Mouse (Mus musculus) right cerebral cortex, postnatal 4 days (tissue): ENCODE measurements around the gene Plxdc1.

ENCODE experiments used
- DNase-seq: peaks from one replicate; pipeline ENCODE4 v3.0.0-alpha.2; 2022

The Plxdc1 gene

DNA sequence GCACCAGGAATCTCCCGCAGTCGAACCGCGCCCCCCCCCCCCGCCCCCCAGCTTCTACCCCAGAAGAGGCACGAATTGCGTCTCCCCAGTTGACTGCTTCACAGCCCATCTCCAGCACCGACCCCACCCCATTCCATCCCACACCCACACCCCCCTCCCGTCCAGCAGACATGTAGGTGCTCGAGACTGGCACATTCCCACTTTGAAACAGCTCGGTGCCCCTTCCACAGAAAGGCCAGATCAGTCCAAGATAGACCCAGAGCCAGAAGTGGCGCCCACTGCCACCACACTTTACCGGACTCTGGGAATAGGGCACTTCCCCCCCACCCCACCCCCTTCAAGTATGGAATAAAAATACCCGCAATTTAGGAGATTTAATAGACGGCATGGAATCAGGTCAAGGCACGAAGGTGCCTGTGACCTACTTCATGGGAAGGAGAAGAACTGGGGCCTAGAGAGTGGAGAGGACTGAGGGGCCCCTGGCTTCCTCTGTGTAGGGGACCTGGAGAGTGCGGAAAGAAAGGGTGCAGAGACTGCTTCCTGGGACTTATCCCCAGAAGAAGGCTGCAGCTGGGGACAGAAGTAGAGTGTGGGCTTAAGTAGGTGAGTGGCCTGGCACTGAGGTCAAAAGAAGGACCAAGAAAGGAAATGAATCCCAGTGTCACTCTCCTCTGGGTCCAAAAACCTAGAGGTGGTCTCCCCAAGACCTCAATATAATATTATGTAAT, 658 bp upstream of the Plxdc1 start:
- no peak for DNase-seq

DNA sequence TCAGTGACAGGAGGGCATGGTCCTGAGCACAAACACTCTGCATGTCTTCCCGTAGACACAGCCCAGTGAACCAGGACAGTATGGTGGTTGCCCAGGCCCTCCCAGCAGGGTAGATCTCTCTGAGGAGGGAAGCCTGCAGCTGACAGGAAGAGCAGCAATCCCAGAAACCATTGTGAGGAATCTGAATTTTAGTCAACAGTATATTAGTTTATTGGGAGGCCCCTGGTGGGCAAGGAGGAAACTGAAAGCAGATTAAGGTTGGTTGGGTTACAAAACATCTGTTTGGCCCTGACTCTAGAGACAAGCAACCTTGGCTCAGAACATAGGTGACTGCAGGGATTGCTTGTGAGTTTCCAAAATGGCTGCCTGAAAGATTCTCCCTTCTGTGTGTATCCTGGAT, 2.3 kb downstream of the Plxdc1 start:
- no peak for DNase-seq

DNA sequence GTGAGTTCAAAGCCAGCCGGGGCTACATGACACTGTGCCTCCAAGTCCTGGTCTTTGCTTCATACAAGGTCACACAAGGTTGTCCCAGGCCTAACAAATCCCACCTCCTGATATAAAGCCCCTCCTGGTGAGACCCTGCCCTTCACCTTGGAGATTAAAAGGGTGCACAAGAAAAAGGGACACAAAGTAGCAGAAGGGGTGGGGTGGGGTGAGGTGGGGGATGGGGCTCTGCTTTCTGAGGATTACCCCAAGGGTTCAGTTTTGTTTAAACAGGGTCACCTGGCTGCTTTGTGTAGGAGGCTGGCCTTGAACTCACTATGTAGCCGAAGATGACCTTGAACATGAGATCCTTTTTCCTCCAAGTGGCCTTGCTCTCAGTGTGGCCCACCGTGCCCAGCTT, 2.7 kb downstream of the Plxdc1 start:
- no peak for DNase-seq

DNA sequence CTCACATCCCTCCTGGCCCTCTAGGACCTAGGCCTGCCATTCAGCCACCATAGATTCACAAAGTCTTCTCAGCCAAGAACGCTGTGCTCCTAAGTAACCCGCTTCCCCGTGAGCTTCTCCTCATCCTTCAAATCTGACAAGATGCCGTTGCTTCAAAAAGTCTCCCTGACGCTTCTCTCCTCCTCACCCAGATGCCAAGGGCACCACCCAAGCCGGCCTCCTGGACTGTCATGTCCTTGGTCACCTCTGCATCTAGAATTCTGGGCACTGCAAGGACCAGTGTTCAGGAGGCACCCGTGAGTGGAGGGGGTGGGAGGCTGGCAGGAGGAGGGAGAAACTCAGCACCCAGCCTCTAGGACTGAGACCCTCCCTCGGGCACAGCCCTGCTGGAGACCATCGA, 3.5 kb downstream of the Plxdc1 start:
- DNase-seq: no peak

DNA sequence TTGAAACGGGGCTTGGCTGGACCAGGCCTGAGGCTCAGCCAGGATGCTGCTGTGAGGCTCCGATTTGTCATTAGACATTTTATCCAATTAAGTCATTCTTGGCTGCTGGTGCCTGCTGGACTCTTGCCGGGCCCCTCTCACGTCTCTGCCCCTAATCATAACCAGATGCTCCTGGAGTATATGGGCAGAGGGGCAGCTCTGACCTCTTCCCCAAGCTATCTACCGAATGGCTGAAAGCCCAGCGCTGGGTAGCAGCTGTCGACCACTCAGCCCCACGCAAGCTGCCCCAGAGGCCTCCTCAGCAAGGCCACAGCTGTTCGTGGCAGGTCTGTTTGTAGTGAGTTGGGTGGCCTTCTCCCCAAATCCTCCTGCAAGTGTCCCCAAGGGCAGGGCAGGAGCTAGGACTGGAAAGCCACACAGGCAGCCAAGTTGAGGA, 5.7 kb downstream of the Plxdc1 start:
- DNase-seq: no peak

DNA sequence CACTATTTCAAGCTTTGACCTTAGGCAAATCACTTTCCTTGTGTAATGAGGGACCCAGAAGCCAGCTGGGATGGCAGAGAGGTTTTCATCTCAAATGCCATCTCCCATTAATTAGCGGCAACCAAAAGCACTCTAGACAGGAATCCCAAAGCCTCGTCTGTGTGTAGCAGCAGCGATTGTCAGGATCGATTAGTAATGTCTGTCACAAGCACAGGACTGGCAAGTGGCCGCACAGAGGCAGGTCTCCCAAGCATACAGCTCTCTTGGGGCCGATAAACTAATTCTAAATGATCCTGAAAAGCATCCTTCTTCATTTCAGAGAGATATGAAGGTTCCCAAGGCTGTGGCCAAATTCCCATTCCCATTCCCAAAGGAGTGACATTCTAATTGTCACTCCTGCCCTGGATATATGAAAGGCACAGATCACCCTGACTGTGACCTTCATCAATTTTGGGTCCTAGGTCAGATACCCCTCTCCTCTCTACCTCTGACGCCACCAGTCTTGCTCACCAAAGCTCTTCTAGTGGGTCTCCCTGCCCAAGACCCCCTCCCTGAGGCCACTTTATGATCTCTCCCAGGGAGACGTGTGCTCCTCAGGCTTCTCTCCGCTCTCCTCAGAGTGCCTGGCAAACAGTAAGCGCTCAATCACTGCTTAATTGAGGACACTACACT, 6.3 kb downstream of the Plxdc1 start:
- no peak for DNase-seq

DNA sequence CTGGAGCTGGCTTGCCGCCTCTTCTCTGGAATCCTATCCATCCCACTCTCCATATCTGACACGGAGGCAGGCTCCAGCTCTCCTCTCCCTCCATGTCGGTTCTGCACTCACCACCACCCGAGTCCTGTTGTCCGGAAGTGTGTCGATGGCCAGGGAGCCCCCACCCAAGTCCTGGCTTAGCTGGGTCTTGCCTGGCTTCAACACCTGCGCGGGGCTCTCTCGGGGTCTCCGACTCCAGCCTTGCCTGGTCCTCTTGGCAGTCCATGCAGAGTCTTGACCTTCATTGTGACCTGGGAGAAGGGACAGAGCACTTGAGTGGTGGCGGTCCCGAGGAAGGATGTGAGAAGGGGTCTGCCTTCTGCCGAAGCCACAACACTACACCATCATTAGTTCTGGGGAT, 7.9 kb downstream of the Plxdc1 start:
- DNase-seq: no peak

DNA sequence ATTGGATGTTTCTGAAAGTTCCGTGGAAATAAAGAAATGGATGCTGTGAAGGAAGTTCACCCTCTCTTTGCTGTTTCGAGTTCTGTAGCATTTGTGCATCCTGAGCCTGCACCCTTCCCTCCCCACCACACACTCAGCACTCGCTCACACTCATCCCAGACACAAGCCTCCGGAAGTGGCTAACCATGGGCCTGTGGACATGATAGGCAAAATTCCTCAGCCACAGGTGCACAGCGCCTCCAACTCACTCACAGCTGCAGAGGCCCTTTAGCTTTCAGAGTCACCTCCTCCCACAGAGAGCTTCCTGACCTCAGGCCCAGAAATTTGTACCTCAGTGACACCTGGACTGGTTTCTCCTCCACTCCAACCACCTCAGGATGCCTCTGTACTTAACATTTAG, 8.4 kb downstream of the Plxdc1 start:
- DNase-seq: no peak

DNA sequence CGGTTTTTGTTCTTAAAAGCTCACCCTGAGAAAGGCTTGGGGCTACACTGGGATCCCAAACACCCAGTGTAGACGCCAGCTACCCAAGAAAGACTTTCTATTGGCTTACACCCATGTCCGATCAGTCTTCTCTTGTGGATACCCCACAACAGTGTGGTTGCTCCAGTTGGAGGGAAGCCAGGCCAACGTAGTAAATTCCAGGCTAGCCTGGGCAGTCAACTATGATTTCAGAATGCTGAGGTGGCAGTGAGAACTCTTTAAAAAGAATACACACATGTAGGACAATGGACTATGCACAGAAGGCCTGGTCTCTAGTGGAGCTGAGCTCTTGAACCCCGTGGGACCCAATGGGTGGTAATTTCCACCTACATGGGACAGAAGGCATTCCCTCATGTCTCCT, 11.5 kb downstream of the Plxdc1 start:
- no peak for DNase-seq

DNA sequence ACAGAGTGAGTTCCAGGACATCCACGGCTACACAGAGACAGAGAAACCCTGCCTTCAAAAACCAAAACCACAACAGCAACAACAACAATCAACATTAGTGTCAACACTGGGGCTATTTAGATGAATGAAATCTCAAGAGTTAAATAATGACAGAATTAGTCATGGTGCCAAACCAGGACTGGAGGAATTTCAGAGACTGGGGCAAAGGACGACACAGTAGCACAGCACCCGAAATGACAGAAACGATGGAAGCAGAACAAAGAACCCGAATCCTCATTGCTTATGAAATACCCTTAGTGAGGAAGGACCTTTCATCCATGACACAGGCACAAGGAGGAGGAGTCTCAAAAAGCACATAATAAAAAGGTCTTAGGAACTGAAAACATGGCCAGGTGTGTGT, 12.1 kb downstream of the Plxdc1 start:
- no peak for DNase-seq

DNA sequence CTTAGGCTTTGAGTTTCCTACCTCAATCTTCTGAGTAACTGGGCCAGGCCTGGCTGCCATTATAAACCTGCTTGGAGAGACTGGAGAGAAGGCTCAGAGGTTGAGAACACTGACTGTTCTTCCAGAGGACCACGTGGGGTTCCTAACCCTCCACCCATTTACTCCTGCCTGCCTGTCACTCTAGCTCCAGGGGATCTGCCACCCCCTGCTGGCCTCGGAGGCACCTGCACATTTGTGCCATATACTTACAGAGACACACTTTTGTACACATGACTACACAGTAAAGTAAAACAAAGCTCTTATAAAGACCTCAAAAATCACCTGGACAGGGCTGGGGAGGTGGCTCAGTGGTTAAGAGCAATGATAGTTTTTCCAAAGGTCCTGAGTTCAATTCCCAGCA, 13.8 kb downstream of the Plxdc1 start:
- DNase-seq: no peak

DNA sequence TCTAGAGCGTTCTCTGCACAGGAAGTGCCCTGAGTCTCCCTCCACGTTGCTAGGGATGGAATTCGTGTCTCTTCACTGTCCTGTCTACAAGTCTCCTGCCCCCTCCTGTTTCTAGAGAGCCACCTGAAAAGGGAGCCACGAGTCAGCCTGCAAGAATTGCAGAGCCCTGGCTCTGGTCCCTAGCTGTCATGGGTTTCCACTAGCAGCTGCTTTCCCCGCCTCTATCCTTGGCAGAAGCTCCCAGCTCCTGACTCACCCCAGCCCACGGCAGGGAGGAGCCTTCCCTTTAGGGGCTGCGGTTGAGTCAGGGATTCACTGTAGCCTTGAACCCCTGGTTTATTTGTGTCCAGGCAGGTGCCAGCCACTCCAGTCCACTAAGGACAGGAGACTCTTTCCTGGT, 15.0 kb downstream of the Plxdc1 start:
- DNase-seq: no peak

DNA sequence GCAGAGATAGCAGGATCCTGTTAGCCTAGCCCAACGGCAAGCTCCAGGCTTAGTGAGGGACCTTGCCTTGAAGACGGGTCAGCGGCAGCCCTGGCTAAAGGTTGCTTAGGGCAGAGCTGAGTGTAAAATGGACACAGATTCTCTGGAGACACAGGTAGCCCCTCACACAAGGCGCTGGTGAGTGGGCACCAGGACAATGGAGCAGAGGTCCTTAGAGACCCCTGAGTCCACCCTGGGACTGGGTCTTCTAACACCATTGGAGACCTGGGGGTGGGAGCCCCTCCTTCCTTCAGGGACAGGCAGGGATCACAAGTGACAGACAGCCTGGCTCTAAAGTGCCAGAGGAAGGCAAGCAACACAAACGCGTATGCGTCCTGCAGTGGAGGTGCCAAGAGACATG, 15.5 kb downstream of the Plxdc1 start:
- no peak for DNase-seq

DNA sequence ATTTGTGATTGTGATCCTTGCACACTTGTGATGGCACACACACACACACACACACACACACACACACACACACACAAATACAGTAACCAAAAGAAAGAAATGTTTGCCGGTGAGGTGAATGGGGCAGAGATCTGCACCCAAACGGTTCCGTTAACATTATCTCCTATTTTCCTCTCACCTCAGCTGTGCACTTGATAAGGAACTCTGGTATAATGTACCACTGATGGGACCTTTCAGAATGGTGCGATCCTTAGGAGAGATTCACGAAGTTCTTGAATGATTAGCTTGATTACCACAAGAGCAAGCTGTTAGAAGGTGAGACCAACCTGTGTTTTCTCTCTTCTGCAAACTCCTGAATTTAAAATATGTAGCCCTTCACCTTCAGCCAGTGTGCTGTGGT, 17.9 kb downstream of the Plxdc1 start:
- DNase-seq: no peak

DNA sequence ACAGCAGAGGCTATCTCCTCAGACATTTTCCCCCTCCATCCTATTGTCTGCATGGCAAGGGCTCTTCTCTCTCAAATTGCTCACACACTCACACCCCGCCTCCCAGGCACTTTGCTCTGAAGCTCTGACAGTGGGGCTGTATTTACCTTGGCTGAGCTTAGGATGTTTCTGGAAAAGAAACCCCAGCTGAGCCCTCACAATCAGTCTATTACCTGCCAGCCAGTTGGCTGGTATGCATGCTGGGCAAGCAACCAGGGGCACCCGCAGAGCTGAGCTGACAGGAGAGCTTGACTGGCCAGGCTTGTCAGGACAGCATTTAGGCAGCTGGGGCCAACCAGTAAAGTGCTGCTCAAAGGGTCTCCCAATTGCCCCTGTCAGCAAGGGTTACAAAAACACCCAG, 19.1 kb downstream of the Plxdc1 start:
- no peak for DNase-seq

DNA sequence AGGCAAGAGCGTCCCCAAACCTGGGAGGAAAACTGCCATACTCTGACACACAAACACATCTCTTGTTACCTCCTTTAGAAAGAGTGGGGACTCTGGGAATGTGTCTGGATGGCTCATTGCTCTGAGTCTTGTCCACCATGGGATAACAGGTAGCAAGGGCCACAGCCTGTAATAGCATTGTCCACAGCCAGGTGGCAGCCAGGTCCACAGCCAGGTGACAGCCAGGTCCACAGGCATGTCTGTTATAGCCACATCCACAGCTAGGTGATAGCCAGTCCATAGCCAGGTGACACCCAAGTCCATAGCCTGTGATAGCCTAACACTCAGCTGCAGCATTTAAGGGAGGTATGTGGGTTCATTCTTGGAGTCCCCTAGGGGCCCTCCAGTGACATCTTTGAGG, 25.3 kb downstream of the Plxdc1 start:
- no peak for DNase-seq

DNA sequence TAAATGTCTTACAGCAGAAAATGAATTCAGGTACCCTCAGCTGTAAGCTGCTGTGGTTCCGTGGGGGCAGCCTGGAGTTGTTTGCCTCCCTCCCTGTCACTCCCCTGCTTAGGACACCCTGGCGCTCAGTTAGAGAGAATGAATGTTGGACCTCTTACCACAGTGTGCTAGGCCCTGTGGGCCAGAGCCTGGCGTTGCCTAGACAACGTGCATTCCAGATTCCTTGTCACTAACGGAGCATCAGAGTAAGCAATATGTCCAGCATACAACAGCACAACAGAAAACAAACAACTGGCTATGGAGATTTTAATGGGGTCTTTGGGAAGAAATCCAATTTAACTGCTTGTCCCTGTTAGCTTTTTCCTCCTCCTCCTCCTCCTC, 27.0 kb downstream of the Plxdc1 start:
- DNase-seq: no peak

DNA sequence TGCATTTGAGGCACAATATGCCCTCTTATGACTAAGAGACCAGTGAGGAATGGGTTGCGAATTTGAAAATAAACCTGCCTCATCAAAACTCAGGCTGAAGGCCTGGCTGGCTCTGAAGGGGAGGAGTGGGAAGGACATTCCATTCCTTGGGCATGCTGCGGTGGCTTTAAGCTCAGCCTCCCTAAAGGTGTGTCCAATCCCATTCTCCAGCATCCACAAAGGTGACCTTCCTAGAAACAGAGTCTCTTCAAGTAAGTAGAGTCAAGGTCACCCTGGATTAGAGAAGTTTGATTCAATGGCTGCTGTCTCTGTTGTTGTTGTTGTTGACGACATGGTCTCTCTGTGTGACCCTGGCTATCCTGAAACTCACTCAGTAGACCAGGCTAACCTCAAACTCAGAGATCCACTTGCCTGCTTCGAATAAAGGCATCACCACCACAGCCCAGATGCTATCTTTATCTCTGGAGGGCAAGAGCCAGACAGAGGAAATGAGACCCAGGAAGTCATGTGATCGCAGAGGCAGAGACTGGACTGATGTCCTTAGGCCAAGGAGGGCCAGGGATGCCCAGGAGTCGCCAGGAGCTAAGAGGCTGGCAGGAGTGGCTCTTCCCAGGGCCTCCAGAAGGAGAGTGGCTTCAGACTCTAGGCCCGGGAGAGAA, 27.5 kb downstream of the Plxdc1 start:
- DNase-seq: no peak

DNA sequence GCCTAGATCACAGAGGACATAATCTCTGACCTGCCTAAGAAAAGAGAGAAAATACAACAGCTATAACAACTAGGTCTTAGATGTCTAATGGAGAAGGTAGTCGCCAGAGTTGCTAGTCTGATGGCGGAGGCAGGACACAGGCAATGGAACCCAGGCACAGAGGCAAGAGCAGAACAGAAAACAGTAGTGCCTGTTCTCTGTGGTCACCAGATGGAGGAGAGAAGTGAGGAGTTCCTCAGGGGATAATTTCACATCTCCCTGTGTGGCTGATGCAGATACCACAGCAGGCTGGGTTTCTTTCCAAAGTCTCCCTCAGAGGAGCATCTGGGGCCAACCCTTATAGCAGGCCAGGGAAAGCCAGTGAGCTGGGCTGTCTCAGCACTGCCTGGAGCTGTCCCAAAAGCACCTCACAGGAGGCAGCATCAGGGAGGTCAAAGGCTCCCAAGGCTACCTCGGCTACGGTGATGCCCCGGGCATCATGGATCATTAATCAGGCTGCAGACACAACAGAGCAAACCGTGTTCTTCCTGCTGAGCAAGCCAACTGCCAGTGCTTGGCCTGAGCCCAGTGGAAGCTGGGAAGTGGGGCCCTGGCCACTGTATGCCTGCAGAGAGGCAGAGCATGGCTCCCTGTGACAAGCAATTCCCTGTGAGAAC, 29.2 kb downstream of the Plxdc1 start:
- no peak for DNase-seq

DNA sequence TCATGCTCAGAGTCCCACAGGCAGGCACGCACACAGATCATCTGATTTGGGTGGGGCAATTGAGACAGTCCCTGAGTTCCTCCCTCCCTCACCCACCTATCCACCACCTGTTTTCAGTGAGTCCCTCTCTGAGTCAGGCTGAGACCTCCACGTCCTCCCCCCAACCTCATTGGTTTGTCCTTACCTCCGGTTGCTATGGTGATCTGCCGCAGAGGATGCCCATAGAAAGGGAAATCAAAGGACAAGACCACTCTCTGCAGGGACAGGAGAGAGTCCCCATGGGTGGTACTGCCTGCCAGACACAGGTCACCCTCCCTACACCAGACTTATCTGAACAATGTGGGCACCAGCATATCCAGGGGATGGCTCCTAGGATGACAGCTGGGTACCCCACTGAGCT, 30.3 kb downstream of the Plxdc1 start:
- DNase-seq: no peak

DNA sequence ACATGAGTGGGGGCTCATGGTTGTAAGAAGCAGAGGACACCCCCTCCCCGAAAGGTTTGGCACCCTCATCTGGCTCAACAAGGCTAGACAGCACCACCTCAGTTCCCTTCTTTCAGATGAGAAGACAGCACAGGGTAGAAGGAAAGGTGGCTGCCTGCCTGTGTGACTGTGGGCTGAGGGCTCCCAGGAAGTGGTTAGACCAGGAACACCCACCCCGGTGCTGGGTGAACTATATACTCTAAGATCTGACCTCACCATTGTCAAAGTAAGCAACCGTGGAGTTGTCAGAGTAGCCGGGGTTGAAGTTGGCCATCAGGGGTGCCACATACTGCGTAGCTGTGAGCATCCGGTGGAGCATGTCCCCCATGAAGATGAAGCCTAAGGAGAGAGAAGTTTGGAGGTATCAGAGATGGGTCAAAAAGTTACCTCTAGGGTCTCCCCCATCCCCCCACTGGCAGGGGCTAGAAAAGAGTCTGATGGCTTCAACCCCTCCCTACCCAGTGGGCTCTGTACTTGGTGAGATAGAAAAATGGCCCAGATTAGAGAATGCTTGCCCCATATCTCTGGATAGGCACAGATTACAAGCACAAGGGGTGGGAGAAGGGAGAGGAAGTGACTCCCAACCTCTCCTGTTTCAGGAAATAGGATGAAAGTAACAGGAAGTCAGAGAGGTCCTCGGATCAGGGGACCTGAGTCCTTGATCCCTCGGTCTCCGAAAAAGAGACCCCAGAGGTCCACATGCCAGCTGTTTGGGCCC, 30.9 kb downstream of the Plxdc1 start:
- DNase-seq: no peak

DNA sequence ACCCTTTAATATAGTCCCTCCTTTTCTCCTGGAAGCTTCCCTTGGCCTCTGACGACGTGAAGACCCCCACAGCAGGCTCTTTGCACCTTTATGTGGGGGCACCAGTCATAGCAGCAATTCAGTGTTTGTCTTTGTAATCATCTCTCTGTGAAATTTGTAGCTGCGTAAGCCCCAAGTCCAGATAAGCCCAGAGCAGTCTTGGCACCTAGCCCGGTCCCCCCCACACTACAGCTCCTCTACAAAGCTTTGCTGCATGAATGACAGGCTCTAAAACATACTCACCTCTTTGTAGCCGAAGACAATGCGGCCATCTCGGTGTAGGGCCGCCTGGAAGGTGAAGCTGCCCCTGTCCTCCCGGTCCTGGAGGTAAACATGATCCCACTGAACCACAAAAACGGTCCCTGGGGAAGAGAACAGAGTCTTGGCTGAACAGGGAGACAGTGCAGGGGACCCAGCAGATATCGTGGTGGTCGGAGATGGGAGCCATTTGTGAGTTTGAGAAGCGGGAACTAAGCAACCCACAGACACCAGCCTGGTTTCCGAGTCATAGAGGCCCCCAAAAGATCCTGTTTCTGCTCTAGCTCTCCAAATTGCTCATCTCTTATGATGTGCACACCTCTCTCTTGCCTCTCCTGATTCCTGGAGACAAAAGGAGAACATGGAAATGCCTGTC, 31.6 kb downstream of the Plxdc1 start:
- DNase-seq: no peak

DNA sequence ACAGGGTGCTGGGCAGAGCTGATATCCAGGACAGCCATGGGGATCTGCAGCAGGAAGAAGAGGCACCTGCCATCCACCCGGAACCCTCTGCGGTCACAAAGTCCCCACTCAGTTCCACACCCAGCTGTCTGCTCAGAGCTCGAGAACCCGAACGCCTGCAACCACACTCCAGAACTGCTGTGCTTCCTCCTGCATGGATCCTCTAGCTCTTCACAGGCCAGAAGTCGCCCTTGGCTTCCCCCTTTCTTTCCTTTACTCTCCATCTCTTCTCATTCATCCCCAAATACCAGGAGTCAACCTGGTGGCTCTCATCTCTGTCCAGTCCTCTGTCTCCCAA, 32.3 kb downstream of the Plxdc1 start:
- no peak for DNase-seq
